Comparison of ENCODE assay signal across 20 mouse cellular contexts in genomic region chr1:23915483-23915882, GRCm38 (mm10). TPM values are rescaled to one million over a fixed set of nuclear protein-coding genes. Genes with fewer than 3 reads are reported as not detected.
DNase-seq lines count a peak whose midpoint lies in the region; ATAC-seq and TF ChIP-seq lines count a peak whose summit lies in the region.
"Had no signal": no experiment of that assay in that cellular context is flagged by ENCODE, and none has a peak within 500 bp of the region (broad histone marks: within the 10 kb centered on the region; RNA-seq: fewer than 3 reads in every experiment).

No protein-coding gene starts in this region.

- H3K9ac ChIP-seq in heart, embryonic 13.5 days, result no peak overlapping the region
- no peak overlapping the region for H3K9ac ChIP-seq in liver, postnatal 0 days (replicated peaks)
- H3K9ac ChIP-seq: forebrain, postnatal 0 days; heart, embryonic 15.5 days; midbrain, embryonic 13.5 days had no signal

- H3K4me3 ChIP-seq in heart, embryonic 13.5 days, result no peak overlapping the region
- H3K4me3 ChIP-seq in liver, postnatal 0 days (ENCODE audit: low read depth, low read length), result no peak overlapping the region
- H3K4me3 ChIP-seq: gastrocnemius, adult 2 months; heart, embryonic 15.5 days; midbrain, embryonic 13.5 days had no signal

- no peaks in the 10 kb centered on the region for H3K36me3 ChIP-seq in heart, embryonic 13.5 days
- no peaks in the 10 kb centered on the region for H3K36me3 ChIP-seq in liver, postnatal 0 days (replicated peaks; ENCODE audit: insufficient read depth, low read length)
- H3K36me3 ChIP-seq in splenic B cell, adult 2 months (ENCODE audit: control insufficient read depth, insufficient read depth, low read length, poor library complexity, severe bottlenecking), result no peaks in the 10 kb centered on the region
- H3K36me3 ChIP-seq: heart, embryonic 15.5 days; midbrain, embryonic 13.5 days had no signal

- no peak for ATAC-seq in heart, embryonic 13.5 days (ENCODE audit: extremely low read depth, insufficient number of reproducible peaks, low FRiP score, low TSS enrichment)
- ATAC-seq in hematopoietic stem cell, adult 5-6 weeks (replicated peaks in 1 of 2; ENCODE audit: insufficient read depth in 1 of 2, low FRiP score in 2 of 2, low TSS enrichment in 1 of 2, low read depth in 1 of 2, poor library complexity in 2 of 2, severe bottlenecking in 2 of 2), result peak; percentile 37 to 56
- ATAC-seq in liver, postnatal 0 days, result peak; percentile 35; the same call in 1 of the 2 replicates
- ATAC-seq: forebrain, postnatal 0 days; midbrain, embryonic 13.5 days had no signal

- H3K27ac ChIP-seq in heart, embryonic 13.5 days (replicated peaks), result peak overlapping the region; percentile 46; the same call in 1 of the 2 replicates
- no peak overlapping the region for H3K27ac ChIP-seq in liver, postnatal 0 days (ENCODE audit: low read depth)
- H3K27ac ChIP-seq: gastrocnemius, adult 2 months; heart, embryonic 15.5 days; midbrain, embryonic 13.5 days had no signal

- 81% methylated on average over 4 of the region's 4 CpGs for WGBS in heart, embryonic 13.5 days
- WGBS in liver, postnatal 0 days (ENCODE audit: insufficient replicate concordance), result 60% methylated on average over 4 of the region's 4 CpGs

- H3K4me1 ChIP-seq in heart, embryonic 13.5 days, result peaks cover 46% of the 10 kb centered on the region
- peaks cover 26% of the 10 kb centered on the region for H3K4me1 ChIP-seq in liver, postnatal 0 days (ENCODE audit: insufficient read depth)

- DNase-seq in heart, adult 18-20 months, result no peak
- no peak for DNase-seq in liver, postnatal 0 days
- DNase-seq in splenic B cell, adult 2 months (ENCODE audit: low read depth, low spot score), result peak; percentile 40
- no peak for DNase-seq in heart, postnatal 36 days
- DNase-seq in embryo, embryonic 9.5 days (ENCODE audit: extremely low spot score), result no peak
- no peak for DNase-seq in right cerebral cortex, adult 18-20 months
- DNase-seq: cerebellum, postnatal 10 days; forebrain, postnatal 0 days; gastrocnemius, adult 2 months; heart, adult 11 months; kidney, adult 9 months; kidney, postnatal 4 days; layer of hippocampus, postnatal 36 days; lung, postnatal 14 days; right cerebral cortex, postnatal 14 days; thymus, postnatal 36 days had no signal

- no peak for TF ChIP-seq CTCF in liver, postnatal 0 days (IDR thresholded peaks at IDR 0.05; ENCODE audit: low read depth)

- intact Hi-C loops in heart, postnatal 36 days (cut with DNase I), result loop anchor here (10.0 kb wide), 1 partner anchor 531 kb away; no protein-coding TSS in a partner anchor

- no peak for TF ChIP-seq EP300 in liver, postnatal 0 days (IDR thresholded peaks at IDR 0.05; ENCODE audit: low read depth)

- H3K9me3 ChIP-seq in heart, embryonic 13.5 days, result no peaks in the 10 kb centered on the region
- no peaks in the 10 kb centered on the region for H3K9me3 ChIP-seq in liver, postnatal 0 days (ENCODE audit: low read length)
- H3K9me3 ChIP-seq: heart, embryonic 15.5 days; midbrain, embryonic 13.5 days had no signal

- no peaks in the 10 kb centered on the region for H3K27me3 ChIP-seq in heart, embryonic 13.5 days (replicated peaks)
- no peaks in the 10 kb centered on the region for H3K27me3 ChIP-seq in liver, postnatal 0 days (ENCODE audit: insufficient read depth, low read length)
- H3K27me3 ChIP-seq in splenic B cell, adult 2 months (ENCODE audit: control insufficient read depth, insufficient read depth, low read length, poor library complexity, severe bottlenecking), result no peaks in the 10 kb centered on the region
- H3K27me3 ChIP-seq: heart, embryonic 15.5 days; midbrain, embryonic 13.5 days had no signal

- no peak overlapping the region for H3K4me2 ChIP-seq in heart, embryonic 13.5 days
- 0 out of 2 replicates have a peak overlapping the region, but pooled peaks have one; percentile 3 for H3K4me2 ChIP-seq in liver, postnatal 0 days (ENCODE audit: low read depth, low read length)
- H3K4me2 ChIP-seq: heart, embryonic 15.5 days; midbrain, embryonic 13.5 days had no signal

RNA-seq across cellular contexts. Expression of gene Smap1, which starts 6.6 kb away (rescaled TPM):
- 30.1 and 35.3 TPM in 2 replicates for polyA plus RNA-seq in heart, embryonic 13.5 days (2015; fragmentation: Nextera tagmentation; extraction: Ambion mirVana)
- 10 to 100 TPM; 16.5 to 20.3 TPM for total RNA-seq in heart, adult 18-20 months (2021)
- 38.5 and 47.2 TPM in 2 replicates for total RNA-seq in hematopoietic stem cell, adult 5-6 weeks (2017)
- 29.8 and 33.2 TPM in 2 replicates for polyA plus RNA-seq in liver, postnatal 0 days (2015; fragmentation: Nextera tagmentation; extraction: Ambion mirVana)
- 10 to 100 TPM; 21.1 to 24.0 TPM for total RNA-seq in heart, postnatal 36 days (2021)
